Mouse (Mus musculus) ES-E14 (cell line): ENCODE results near the gene Pnmal2.

Source experiments
- HCFC1 ChIP-seq: IDR thresholded peaks from 2 replicates; pipeline ENCODE4 v1.6.1; 2012; ENCODE audit warnings: low read length, inconsistent platforms, borderline replicate concordance; ENCODE audit not compliant: insufficient read depth
- MAFK ChIP-seq: IDR thresholded peaks from 2 replicates; pipeline ENCODE4 v1.6.1; 2014; ENCODE audit warnings: mild to moderate bottlenecking, low read depth, low read length, inconsistent platforms; ENCODE audit not compliant: insufficient read depth
- ZNF384 ChIP-seq: IDR thresholded peaks from 2 replicates; pipeline ENCODE4 v1.6.1; 2012; ENCODE audit warnings: low read depth, low read length, inconsistent platforms

DNA sequence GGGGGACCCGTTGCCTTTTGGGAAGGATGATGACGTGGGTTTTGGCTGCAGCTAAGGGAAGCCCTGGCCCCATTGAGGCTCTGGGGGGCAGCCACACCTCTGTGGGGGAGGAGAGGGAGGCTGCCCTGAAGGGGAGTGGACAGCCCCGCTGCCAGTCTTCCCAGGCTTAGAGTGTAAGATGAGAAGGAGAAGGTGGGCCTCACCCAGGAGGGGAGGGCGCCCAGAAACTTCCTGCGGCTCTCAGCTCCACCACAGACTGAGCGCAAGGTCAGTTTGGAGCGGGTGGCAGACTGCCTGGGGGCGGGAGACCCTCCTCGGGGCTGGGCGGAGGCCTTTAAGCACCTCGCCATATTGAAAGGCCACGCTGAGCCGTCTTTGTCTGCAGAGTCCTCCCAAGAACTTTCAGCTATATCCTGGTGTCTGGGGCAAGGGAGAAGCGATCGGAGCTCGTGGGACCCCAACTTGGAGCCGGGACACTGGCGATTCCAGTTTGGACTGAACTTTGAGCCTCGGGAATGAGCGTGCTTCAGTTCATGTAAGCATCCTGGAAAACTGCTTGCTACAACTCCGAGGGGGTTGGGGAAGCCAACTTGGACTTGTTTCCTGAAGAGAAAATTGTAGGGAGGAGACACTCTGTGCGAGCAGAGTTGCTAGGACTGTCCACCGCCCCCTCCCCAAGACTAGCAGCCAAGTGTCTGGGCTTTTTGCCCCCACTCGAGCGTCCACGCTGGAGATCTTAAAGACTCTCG lies 49.3 kb downstream of the Pnmal2 start:
- no peak for TF ChIP-seq MAFK
- TF ChIP-seq ZNF384: no peak
- TF ChIP-seq HCFC1: no peak
